Mouse (Mus musculus) embryonic fibroblast, embryonic 13.5 days (primary cell): ENCODE results near the gene Lactbl1.

Experiments
- CTCF ChIP-seq: IDR thresholded peaks from 2 replicates; pipeline ENCODE4 v1.5.1; 2011; ENCODE audit warnings: mild to moderate bottlenecking, control low read depth, low read length, moderate library complexity, borderline replicate concordance; ENCODE audit not compliant: insufficient read depth
- POLR2A ChIP-seq: IDR thresholded peaks from 2 replicates; pipeline ENCODE4 v1.6.1; 2011; ENCODE audit warnings: low read depth, mild to moderate bottlenecking, control low read depth, low read length, moderate library complexity

DNA sequence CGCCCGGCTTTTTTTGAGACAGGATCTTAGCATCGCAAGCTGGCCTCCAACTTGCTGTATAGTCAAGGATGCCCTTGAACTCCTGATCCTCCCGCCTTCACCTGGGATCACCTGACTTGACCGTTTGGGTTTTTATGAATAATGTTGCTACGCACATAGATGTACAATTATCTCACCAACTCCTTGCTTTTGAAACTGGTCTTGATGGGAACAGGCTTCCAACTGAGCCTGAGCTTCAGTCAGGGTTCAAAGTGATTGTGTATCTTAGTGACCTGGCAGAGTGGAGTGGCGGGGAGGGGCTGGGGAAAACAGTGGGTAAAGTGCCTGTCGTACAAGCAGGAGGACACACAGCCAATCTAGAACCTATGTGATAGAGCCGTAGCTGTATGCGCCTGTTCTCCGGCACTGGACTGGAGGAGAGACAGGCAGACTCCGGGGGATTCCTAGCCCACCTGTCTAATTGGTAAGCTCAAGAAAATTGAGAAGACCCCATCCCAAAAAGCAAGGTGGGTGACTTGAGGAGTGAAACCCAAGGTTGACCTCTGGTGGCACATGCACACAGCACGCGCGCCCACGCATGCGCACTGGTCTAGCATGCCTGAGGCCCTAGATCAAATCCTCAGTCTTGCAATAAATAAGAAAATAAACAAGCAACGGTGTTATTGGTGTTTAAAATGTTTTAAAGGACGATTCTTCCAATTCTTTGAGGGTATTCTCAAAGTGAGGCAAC lies 16.5 kb upstream of the Lactbl1 start:
- TF ChIP-seq POLR2A (no peak), CTCF (no peak)
